Mouse (Mus musculus): ENCODE data around the gene Tamm41. TPM values are rescaled to one million over a fixed set of nuclear protein-coding genes. Genes with fewer than 3 reads are reported as not detected.

The Tamm41 gene
- polyA plus RNA-seq, 1 experiment from 2014 or later = 68.9 TPM

DNA sequence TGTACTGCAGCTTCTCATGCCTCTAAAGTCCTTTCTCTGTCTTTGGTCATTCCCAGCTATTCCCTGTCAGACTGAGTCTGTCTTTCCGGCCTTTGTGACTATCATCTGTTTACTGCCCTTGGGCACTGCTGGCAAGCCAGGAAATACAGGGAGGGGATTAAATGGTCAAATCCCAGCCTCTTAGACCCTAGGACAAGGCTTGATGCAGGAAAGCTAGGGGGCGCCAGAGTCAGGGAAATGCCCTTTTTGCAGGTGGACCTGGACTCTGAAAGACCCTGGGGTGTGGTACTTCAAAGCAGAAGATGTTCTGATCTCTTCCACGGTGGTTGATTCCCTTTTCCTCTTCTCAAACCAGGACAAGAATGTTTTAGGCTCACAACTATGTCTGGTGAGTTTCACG lies 11.3 kb upstream of the Tamm41 start:
- no peaks in the 10 kb centered on the region for H3K36me3 ChIP-seq
- no peak overlapping the region for H3K27ac ChIP-seq
- no peaks in the 10 kb centered on the region for H3K9me3 ChIP-seq
- WGBS = 10% methylated on average over 4 of the region's 4 CpGs
- no peak overlapping the region for H3K9ac ChIP-seq
- no peak overlapping the region for H3K4me3 ChIP-seq
- H3K4me2 ChIP-seq (replicated peaks) = no peak overlapping the region
- 0 out of 2 replicates have a peak, but pooled peaks cover 3% of the 10 kb centered on the region for H3K27me3 ChIP-seq
- H3K4me1 ChIP-seq = peaks cover 8% of the 10 kb centered on the region
- ATAC-seq (ENCODE audit: low FRiP score, low read depth) = no peak

DNA sequence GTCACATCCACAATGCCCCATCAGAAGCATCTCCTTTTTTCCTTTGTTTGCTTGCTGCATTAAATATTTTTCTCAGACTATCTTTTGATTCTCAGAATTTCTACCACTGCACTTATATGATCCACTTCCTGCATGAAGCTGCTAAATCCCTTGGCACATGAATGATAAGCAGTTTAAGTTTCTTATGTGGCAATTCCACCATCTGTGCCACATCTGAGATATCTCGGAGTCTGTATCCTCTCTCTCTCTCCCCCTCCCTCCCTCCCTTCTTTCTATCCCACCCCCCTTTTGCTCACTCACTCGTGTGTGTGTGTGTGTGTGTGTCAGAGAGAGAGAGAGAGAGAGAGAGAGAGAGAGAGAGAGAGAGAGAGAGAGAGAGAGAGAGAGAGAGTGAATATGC lies 10.1 kb upstream of the Tamm41 start:
- WGBS = 71% methylated on average over 1 of the region's 2 CpGs
- peaks cover 8% of the 10 kb centered on the region for H3K4me1 ChIP-seq
- no peak overlapping the region for H3K4me2 ChIP-seq (replicated peaks)
- H3K9ac ChIP-seq = no peak overlapping the region
- ATAC-seq (ENCODE audit: low FRiP score, low read depth) = no peak
- H3K27me3 ChIP-seq = 0 out of 2 replicates have a peak, but pooled peaks cover 3% of the 10 kb centered on the region
- no peak overlapping the region for H3K4me3 ChIP-seq
- no peaks in the 10 kb centered on the region for H3K36me3 ChIP-seq
- H3K27ac ChIP-seq = no peak overlapping the region
- H3K9me3 ChIP-seq = no peaks in the 10 kb centered on the region

DNA sequence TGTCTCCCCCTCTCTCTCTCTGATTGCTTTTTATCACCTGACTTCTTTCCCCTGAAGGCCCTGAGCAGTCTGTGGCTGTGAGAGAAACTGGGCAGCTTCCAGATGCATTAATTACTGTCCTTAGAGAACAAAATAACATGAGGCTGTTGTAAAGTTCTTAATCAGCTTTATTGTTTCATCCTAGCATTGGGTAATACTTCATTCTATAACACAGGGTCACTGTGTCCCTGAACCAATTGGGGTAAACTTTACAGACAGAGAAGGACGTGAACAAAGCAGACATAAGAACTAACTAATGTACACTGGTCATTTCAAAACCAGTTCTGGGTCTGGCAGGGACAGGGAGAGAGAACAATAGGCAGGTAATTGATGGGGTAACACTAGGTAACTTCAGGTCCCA lies 8.4 kb upstream of the Tamm41 start:
- Histone ChIP-seq H3K27me3 (0 out of 2 replicates have a peak, but pooled peaks cover 3% of the 10 kb centered on the region), H3K9me3 (no peaks in the 10 kb centered on the region), H3K36me3 (no peaks in the 10 kb centered on the region), H3K4me3 (no peak overlapping the region), H3K4me1 (no peaks in the 10 kb centered on the region), H3K27ac (no peak overlapping the region), H3K4me2 (replicated peaks) (no peak overlapping the region), H3K9ac (no peak overlapping the region)
- 56% methylated on average over 1 of the region's 1 CpGs for WGBS
- no peak for ATAC-seq (ENCODE audit: low FRiP score, low read depth)

DNA sequence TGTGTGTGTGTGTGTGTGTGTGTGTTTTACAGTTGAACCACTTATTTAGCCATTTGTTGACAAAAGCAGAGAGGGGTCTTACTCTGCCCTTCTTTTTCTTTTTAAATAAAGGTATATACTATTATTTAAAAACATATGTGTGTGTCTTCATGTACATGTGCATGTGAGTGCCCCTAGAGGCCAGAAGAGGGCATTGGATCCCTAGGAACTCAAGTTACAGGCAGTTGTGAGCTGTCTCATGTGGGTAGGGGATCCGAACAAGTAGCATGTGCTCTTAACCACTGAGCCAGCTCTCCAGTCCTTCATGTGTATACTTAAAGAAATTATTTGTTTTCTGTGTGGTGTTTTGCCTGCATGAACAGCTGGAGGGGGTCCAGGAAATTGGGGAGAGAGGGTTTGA lies 7.0 kb upstream of the Tamm41 start:
- H3K9ac ChIP-seq = no peak overlapping the region
- H3K36me3 ChIP-seq = no peaks in the 10 kb centered on the region
- no peak overlapping the region for H3K4me3 ChIP-seq
- H3K4me1 ChIP-seq = no peaks in the 10 kb centered on the region
- H3K27ac ChIP-seq = no peak overlapping the region
- H3K27me3 ChIP-seq = 0 out of 2 replicates have a peak, but pooled peaks cover 3% of the 10 kb centered on the region
- ATAC-seq (ENCODE audit: low FRiP score, low read depth) = no peak
- no peaks in the 10 kb centered on the region for H3K9me3 ChIP-seq
- WGBS = 49% methylated on average over 1 of the region's 1 CpGs
- H3K4me2 ChIP-seq (replicated peaks) = no peak overlapping the region

DNA sequence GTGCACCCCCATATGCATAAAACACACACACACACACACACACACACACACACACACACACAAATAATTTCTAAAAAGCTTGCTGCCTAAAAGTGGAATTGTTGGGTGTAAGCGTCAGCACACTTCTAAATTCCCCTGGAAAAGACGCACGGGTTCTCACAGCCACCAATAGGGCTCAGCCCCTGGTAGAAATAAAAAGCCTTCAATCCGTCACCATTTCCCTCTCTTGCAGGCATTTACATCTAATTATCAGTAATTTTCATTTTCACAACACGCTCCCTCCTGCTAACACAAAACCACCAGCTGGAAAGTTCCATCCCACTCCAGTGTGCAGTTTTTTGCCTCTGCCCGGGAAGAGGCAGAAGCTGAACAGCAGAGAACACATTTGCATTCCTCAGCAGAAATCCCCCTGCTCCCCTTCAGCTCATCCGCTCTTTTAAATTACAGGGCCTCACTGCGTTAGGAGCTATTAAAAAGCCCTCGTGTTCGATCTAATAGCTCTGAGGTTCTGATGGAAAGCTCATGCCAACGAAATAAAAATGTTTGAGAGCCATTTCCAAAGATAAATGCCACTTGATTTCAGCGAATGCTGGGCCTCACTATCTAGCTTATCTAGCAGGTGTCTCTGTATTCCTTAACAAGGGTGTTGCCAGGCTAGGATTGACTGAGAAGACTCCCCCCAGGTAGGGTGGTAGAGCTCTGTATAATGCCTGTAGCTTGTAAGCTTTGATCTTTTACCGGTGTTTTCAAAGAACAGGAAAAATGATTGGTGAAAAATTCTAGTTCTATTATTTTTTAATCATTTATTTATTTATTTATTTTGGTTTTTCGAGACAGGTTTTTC lies 6.2 kb upstream of the Tamm41 start:
- H3K4me3 ChIP-seq = no peak overlapping the region
- no peak overlapping the region for H3K9ac ChIP-seq
- ATAC-seq (ENCODE audit: low FRiP score, low read depth) = no peak
- 63% methylated on average over 14 of the region's 14 CpGs for WGBS
- no peaks in the 10 kb centered on the region for H3K9me3 ChIP-seq
- H3K27me3 ChIP-seq = 0 out of 2 replicates have a peak, but pooled peaks cover 2% of the 10 kb centered on the region
- H3K4me2 ChIP-seq (replicated peaks) = no peak overlapping the region
- H3K4me1 ChIP-seq = no peaks in the 10 kb centered on the region
- H3K36me3 ChIP-seq = no peaks in the 10 kb centered on the region
- H3K27ac ChIP-seq = no peak overlapping the region

DNA sequence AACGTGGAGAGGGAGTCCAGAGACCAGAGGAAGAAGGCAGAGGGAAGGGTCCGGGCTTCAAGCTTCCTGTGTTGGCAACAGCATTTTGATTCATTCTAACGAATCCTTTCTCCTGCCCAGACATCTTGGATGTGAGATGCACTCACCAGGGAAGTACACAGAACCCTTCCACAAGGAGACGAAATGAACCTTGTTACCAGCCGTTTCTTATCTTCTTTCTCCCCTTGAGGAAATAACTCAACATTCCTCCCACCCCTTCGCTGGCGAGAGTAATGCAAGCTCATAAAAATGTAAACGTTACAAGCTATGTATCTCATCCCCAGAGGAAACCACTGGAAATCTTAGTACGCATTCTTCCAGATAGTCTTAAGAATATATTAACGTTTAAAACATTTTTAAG lies 4.9 kb upstream of the Tamm41 start:
- Histone ChIP-seq H3K36me3 (no peaks in the 10 kb centered on the region), H3K4me3 (no peak overlapping the region), H3K27me3 (no peaks in the 10 kb centered on the region), H3K27ac (no peak overlapping the region), H3K4me2 (replicated peaks) (no peak overlapping the region), H3K4me1 (no peaks in the 10 kb centered on the region), H3K9ac (no peak overlapping the region), H3K9me3 (no peaks in the 10 kb centered on the region)
- ATAC-seq (ENCODE audit: low FRiP score, low read depth) = no peak
- 38% methylated on average over 10 of the region's 10 CpGs for whole genome bisulfite sequencing

GRCm38 (mm10) chr6:115033441-115033840 lies 4.2 kb downstream of the Tamm41 start:
- no peak overlapping the region for H3K27ac ChIP-seq
- H3K9me3 ChIP-seq = no peaks in the 10 kb centered on the region
- no peak overlapping the region for H3K4me2 ChIP-seq (replicated peaks)
- WGBS = 94% methylated on average over 5 of the region's 5 CpGs
- no peak overlapping the region for H3K4me3 ChIP-seq
- H3K4me1 ChIP-seq = peaks cover 14% of the 10 kb centered on the region
- no peaks in the 10 kb centered on the region for H3K27me3 ChIP-seq
- H3K9ac ChIP-seq = no peak overlapping the region
- peaks cover 53% of the 10 kb centered on the region for H3K36me3 ChIP-seq
- no peak for ATAC-seq (ENCODE audit: low FRiP score, low read depth)

DNA sequence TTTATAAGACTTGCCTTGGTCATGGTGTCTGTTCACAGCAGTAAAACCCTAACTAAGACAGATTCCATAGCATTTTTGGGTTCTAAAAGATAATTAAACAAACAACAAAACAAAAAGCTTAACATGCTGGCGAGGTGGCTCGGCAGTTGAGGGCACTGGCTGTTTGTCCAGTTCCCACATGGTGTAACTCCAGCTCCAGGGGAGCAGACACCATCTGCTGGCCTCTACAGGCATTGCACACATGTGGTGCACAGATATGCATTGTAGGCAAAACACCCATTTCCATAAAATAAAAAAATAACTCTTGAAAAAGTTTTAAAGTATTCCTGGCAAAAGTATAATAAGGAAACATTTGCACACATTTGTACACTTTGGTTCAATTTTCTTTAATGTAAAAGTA lies 7.6 kb downstream of the Tamm41 start:
- H3K9me3 ChIP-seq = no peaks in the 10 kb centered on the region
- H3K27me3 ChIP-seq = no peaks in the 10 kb centered on the region
- H3K36me3 ChIP-seq = peaks cover 74% of the 10 kb centered on the region
- H3K4me1 ChIP-seq = no peaks in the 10 kb centered on the region
- 76% methylated on average over 2 of the region's 2 CpGs for whole genome bisulfite sequencing
- H3K4me2 ChIP-seq (replicated peaks) = no peak overlapping the region
- no peak overlapping the region for H3K9ac ChIP-seq
- H3K4me3 ChIP-seq = no peak overlapping the region
- no peak for ATAC-seq (ENCODE audit: low FRiP score, low read depth)
- H3K27ac ChIP-seq = no peak overlapping the region

DNA sequence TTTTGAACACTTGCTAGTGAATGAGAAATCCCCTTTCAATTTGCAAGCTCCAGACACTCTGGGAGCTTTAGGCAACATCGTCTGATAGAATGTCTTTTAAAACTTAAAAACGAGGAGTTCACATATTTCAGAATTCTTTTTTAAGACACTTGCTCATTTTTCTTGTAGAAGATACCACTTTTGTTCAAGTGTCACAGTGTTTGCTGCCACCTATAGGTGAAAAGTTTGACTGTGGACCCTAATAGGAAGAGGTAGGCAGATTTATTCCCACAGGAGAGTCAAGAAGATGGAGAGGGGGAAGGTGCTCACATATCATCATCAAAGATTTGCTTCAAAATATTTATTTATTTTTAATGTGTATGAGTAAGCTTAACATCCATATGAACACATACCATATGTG lies 8.4 kb downstream of the Tamm41 start:
- Histone ChIP-seq H3K9ac (no peak overlapping the region), H3K27me3 (no peaks in the 10 kb centered on the region), H3K36me3 (peaks cover 76% of the 10 kb centered on the region), H3K4me2 (replicated peaks) (no peak overlapping the region), H3K9me3 (no peaks in the 10 kb centered on the region), H3K4me3 (no peak overlapping the region), H3K27ac (no peak overlapping the region), H3K4me1 (no peaks in the 10 kb centered on the region)
- 69% methylated on average over 2 of the region's 2 CpGs for WGBS
- no peak for ATAC-seq (ENCODE audit: low FRiP score, low read depth)

DNA sequence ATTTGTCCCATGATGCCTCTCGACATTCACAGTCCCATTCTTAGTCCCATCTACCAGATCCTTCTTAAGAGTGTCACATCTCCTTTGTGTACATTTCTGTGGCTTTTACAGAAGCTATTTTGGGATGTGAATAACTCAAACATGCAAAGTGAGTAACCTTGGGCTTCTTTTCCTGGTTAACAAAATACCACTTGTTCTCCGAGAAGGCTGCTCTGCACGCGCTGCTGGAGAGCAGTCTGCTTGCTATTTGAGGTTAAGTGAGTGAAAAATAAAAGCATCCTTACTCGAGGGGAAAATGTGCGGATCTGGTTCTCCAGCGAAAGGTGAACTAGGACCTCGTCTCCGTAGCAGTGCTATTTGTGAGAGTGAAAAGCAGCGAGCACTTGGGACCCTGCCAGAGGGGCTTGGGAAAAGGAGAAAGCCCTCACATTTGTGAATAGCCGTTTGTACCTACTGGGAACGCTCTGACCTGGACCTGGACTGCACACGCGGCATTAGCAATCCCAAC lies 10.1 kb downstream of the Tamm41 start:
- H3K9me3 ChIP-seq = no peaks in the 10 kb centered on the region
- H3K4me1 ChIP-seq = no peaks in the 10 kb centered on the region
- no peak overlapping the region for H3K27ac ChIP-seq
- no peak overlapping the region for H3K9ac ChIP-seq
- no peaks in the 10 kb centered on the region for H3K27me3 ChIP-seq
- WGBS = 86% methylated on average over 14 of the region's 14 CpGs
- no peak overlapping the region for H3K4me3 ChIP-seq
- no peak for ATAC-seq (ENCODE audit: low FRiP score, low read depth)
- H3K36me3 ChIP-seq = peaks cover 75% of the 10 kb centered on the region
- no peak overlapping the region for H3K4me2 ChIP-seq (replicated peaks)

DNA sequence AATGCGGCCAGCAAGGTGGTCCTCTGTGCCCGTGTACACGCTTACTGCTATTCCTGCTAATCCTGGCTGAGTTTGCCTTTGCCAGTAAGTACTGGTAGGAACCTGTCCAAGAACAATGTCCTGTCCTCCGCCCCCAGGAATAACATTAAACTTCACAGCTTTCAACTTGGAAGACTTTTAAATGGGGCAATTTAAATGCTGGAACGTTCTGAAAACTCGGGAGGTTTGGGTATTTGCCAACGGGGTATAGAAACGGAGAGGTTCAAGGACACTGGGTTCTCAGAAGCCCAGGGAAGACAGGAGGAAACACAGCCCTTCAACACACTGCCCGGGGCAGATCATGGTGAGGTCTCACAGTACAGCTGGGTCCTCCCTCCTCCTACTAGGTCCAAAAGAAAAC lies 14.8 kb downstream of the Tamm41 start:
- 88% methylated on average over 9 of the region's 9 CpGs for WGBS
- H3K9me3 ChIP-seq = no peaks in the 10 kb centered on the region
- H3K4me1 ChIP-seq = no peaks in the 10 kb centered on the region
- no peak overlapping the region for H3K9ac ChIP-seq
- H3K4me2 ChIP-seq (replicated peaks) = no peak overlapping the region
- no peak for ATAC-seq (ENCODE audit: low FRiP score, low read depth)
- H3K4me3 ChIP-seq = no peak overlapping the region
- no peaks in the 10 kb centered on the region for H3K27me3 ChIP-seq
- H3K36me3 ChIP-seq = peaks cover 79% of the 10 kb centered on the region
- no peak overlapping the region for H3K27ac ChIP-seq

- ATAC-seq (ENCODE audit: low FRiP score, low read depth) = no peak
- Histone ChIP-seq H3K4me1 (no peaks in the 10 kb centered on the region), H3K9ac (no peak overlapping the region), H3K4me3 (no peak overlapping the region), H3K27me3 (no peaks in the 10 kb centered on the region), H3K27ac (no peak overlapping the region), H3K9me3 (no peaks in the 10 kb centered on the region), H3K4me2 (replicated peaks) (no peak overlapping the region), H3K36me3 (peaks cover 86% of the 10 kb centered on the region)
- 88% methylated on average over 13 of the region's 13 CpGs for WGBS
Observed at GRCm38 (mm10) chr6:115015461-115015860, 22.2 kb downstream of the Tamm41 start.

DNA sequence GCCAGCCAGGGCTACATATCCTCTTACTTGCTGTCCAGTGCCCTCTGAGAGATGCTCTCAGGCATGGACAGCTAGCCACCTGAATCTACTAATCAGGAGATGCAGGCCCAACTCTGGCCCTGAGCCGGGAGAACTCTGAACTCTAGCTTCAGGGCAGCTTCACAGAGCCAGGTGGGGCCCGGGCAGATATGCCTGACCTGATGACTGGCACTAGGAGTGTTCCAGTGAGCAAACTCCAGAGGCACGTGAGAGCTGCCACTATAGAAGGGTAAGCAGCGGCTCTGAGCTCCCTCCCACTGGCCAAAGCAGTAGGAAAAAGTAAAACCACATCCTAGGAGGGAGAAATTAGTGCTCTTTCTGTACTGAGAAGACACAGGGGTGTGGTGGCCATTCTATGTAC lies 24.1 kb downstream of the Tamm41 start:
- ATAC-seq (ENCODE audit: low FRiP score, low read depth) = no peak
- Histone ChIP-seq H3K9me3 (no peaks in the 10 kb centered on the region), H3K36me3 (peaks cover 90% of the 10 kb centered on the region), H3K4me2 (replicated peaks) (no peak overlapping the region), H3K4me3 (no peak overlapping the region), H3K27ac (no peak overlapping the region), H3K9ac (no peak overlapping the region), H3K27me3 (no peaks in the 10 kb centered on the region), H3K4me1 (no peaks in the 10 kb centered on the region)
- 82% methylated on average over 4 of the region's 4 CpGs for WGBS

Measured in limb, embryonic 13.5 days (tissue).